Mouse (Mus musculus) T-cell, adult 2 months (primary cell): ENCODE measurements around the gene Tars2.
"Not testable (repeated sequence)": the region's sequence is repeated elsewhere in the genome, so short reads cannot be mapped to it uniquely, and the experiment has no call there.

Experiments used
- DNase-seq: peaks from one replicate; pipeline ENCODE4 v3.0.0; 2022; ENCODE audit warnings: low spot score

The Tars2 gene

DNA sequence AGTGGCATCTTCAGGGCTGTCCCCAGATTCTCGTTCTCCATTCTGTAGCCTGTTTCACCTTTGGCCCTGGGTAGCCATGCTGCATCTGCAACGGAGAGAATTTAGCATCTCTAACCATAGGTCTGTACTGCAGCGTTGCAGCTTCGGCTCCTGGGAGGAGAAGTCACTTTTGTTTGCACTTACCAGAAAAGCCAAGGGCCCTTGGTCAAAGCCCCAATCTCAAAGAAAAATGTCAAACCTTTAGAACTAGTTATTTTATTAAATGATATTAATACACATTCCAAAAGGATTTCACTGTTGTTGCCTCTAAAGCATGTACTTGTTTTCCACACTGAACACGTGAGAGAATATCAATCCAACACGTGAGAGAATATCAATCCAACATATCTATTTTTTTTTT lies at the start of gene Tars2:
Gene Tars2 (minus strand): TSS at position 101 of the 400 bp plus-strand sequence.
- DNase-seq, result no peak

DNA sequence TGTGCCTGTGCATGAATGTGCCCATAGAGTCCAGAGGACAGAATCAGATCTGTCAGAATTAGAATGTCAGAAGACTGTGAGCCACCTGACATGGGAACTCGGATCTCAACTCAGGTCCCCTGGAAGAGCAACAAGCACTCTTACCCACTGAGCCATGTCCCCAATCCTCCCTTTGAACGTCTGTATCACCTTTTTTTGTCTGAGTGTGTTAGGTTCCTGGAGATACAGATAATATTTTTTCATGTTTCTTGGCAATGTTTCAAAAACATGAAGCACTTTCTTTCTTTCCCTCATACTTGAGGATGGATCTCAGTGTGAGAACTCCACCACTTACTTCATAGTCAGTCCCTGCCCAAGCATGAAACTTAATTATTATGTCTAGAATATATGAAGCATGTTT lies 48.4 kb upstream of the Tars2 start:
- DNase-seq, result no peak

DNA sequence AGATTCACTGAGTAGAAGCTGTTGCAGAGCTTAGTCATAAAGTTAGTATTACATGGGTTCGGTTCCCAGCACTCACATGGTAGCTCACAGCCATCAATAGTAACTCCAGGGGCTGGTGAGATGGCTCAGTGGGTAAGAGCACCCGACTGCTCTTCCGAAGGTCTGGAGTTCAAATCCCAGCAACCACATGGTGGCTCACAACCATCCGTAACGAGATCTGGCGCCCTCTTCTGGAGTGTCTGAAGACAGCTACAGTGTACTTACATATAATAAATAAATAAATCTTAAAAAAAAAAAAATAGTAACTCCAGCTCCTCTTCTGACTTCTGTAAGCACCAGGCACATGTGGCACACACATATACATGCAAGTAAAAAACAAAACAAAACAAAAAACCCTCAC lies 47.6 kb upstream of the Tars2 start:
- DNase-seq, result not testable (repeated sequence)

DNA sequence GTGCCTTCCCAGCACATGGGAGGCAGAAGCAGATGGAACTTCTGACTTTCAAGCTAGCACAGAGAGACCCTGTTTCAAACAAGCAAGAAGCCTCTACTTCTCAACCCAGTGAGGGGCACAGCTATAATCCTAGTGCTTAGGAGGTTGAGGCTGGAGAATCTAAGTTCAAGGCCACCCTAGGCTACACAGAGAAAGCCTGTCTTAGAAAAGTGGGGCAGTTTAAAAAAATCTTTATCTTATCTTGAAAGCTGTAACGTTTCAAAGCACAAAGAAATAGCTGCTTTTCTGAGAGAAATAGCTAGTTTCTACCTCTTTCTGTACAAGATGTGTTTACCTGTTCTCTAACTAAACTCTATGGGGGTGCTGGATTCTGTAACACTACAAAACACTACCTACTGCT lies 46.7 kb upstream of the Tars2 start:
- DNase-seq, result no peak

DNA sequence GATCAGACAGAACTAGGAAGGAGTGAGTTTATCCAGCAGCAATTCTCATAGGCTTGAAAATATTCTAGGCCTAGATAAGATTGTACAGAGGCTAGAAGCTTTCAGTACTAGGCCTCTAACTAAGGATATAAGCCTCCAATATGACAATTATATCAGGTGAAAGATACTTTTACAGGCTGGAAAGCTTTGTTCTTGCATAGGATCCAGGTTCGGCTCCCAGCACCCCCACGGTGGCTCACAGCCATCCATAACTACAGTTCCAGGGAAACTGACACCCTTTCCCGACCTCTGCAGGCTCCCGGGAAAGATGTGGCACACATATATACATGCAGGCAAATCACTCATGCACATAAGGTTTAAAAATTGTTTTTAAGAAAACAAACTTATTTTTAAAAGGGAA lies 43.8 kb upstream of the Tars2 start:
- DNase-seq, result no peak

DNA sequence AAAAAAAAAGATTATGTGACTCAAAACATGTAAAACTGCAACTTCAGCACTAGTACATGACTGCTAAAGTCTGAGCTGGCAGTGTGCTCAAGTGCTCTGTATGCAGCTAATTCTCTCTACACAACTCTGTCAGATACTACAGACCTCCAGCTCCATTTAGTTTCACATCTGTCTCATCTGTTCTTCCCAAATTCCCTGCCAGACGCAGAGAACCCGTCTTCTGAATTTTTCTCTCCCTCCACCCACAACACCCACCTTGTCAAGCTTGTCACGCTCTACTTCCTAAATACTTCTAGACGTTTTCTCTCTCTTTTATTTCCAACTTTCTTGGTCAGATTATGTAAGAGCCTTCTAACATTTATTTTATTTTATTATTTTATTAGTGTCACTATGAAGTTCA lies 38.8 kb upstream of the Tars2 start:
- no peak for DNase-seq

DNA sequence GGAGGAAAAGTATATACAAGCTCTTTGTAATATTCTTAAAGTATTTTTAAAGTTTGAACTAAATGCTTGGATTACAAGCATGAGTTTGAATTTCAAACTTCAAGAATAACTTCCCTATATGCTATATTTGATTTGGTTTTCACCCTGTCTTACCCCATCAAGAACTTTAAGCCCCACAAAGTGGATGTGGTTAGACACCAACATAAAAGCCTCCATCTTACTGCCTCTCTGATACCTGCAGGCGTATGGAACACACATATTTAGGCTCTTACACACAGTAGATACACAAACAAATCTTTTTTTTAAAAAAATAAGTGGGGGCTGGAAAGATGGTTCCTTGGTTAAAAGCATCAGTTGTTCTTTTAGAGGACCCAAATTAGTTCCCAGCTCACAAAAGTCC lies 34.3 kb upstream of the Tars2 start:
- peak; percentile 31 for DNase-seq

DNA sequence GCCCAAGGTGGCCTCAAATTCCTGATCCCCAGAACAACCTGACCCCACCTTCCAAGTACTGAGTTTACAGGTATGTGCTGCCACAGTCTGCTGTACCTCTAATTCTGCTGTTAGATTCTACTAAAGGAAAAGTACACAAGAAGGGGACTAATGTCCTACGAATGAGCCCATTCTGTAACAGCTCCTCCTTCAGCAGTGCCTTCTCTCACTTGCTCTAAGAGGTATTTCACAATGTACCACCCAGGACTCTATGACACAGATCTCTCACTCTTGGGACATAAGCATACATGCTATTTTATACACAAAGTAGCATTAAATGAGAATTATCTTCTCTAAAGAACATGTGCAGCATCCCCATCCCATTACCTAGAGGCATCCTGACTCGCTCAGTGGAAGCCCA lies 33.7 kb upstream of the Tars2 start:
- no peak for DNase-seq

DNA sequence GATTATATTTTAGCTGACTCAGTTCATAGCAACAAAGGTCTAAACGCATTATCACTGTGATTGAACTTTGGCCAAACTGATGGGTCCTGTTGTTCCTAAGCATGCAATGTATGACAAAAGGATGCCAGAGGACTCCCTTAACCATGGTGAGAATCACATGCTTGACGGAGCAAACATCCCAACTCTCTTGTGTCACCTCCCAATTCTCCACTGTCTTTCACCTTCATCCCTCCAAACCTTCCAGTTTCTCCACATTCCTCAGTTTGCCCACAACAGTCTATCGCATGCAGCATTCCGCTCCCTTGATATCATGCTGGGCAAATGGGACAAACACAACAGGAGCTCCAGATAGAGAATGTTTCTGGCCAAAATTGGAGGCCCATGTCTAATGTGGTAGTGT lies 25.5 kb upstream of the Tars2 start:
- no peak for DNase-seq

DNA sequence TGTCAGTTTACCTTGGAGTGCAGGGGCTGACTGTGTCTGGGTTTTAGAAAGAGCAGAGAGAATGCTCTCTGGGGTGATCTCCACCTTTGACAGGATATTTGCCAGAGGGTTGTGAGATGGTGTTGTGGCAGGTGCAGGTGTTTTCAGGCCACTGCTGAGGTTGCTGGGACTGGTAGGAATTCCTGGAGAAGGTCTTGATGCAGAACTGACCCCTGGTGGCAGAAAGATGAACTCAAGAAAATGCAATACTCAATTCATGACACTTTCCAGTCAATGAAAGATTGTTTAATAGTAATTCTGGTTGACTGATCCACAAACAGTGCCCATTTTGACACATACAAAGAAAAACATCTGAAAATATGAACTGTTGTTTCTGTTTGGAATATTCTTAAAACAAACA lies 12.0 kb upstream of the Tars2 start:
- peak; percentile 59 for DNase-seq

DNA sequence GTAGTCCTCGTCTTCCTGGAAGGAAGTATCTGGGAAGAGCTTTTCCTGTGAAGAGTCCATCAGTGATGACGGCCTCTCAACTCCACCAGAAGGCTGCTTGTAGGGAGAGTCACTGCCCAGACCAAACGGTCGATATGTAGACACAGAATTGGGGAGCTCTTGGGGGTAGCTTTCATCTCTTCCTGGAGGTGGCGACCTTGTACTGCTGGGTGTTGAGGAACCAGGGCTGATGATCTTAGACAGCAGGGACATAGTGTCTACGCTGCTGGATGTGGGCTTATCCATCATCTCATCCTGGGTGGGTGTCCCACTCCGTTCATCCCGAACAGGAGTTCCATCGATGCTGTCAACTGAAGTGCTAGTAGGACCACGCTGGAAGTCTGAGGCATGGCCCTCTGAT lies 5.5 kb upstream of the Tars2 start:
- no peak for DNase-seq

DNA sequence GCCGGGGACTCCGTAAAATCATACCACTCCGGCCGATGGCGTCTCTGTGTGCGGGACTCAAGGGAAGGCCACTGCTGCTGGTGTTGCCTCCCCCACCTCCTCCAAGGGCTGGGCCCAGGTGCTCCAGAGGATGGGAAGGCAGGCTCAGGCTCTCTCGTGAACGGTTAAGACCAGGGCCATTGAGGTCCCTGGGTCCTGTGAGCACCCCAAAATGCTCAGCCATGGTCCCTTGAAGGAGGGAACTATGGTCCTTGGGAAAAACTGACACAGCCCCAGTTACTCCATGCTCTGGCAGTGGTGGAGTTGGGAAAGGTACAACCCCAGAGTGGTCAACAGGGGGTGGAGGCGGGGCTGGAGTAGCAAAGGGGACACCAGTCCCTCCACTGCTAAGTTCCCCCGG lies 3.8 kb upstream of the Tars2 start:
- DNase-seq, result no peak

DNA sequence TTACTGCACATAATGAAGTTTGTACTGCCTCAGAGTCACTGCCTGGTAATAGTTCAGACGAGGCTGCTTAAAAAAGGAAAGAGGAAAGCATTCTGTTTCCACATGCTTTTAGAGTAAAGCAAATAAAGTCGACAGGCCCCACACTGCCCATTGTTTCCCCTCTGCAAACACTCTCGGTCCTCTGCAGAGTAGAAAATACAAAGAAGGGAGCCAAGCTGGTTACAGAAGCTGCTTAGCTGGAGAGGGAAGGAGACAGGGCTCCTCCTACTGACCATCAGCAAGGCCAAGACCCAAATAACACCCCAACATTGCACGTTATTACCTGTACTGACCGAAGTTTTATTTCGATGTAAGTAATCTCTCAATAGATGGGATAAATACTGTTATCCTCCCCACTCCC lies 3.0 kb upstream of the Tars2 start:
- DNase-seq, result no peak

DNA sequence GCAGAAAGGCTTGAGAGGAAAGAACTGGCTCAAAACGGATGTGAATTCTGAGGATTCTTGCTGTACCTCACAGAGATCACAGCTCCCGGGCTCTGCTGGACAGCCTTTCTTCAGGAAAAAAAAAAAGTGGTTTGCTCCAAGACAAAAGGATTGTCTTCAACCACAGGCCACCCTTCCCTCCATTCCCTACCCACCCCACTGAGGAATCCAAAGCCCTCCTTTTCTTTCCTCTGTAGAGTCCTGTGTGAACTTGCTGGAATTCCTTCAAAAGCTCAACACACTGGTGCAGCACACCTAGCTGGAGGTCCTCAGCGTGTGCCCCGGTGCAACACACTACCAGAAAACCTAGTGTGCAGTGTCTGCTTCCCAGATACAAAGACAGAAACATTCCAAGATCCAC lies 1.8 kb upstream of the Tars2 start:
- no peak for DNase-seq

DNA sequence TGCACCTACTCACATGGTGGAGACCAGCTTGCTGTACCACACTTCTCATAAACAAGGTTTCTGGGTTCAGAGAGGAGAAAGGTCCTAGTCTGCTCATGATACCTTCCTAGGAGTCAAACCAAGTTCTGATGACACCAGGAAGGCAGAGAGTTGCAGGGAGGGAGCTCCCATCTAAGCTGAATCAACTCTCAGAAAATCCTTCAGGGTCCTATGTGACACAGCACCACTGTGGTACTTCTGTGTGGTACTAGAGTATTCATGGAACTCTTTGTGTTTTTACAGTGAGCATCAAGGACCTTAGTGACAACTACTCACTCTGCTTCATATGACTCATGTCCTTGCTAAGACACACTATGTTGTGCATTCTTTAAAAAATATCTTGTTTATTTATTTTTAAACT lies 650 bp upstream of the Tars2 start:
- DNase-seq, result no peak

DNA sequence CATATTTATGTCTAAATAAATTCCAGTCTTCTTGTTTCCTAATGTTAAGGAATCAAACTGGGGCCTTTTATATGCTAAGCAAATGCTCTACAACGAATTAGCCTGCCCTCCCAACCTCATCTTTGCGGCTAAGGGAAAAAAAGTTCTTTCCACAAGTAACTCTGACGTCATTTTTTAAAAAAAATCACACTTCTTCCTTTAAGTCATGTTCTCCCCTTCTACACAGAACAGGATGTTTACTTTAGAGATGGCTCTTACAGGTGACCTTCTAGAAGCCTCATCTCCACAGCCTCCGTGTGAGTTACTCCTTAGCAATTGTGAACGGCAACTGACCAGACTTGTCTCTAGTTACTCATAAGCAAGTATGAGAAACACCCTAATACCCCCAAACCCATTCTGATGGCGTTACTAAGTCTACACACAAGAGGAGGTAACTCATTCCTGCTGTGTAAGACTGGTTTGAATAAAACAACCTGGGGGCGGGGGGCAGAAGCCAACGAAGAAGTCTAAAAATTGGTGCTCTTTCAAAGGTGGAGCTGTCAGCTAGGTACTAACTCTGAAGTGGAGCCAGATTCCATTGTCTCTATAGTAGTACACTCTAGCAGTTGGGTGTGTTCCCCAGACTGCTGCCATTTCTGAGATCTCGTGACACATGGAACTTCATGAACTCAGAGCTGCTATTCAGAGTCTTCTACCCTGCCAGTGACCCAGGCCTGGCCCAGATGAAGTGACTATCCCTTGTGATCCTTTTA lies 1.4 kb downstream of the Tars2 start:
- peak; percentile 58 for DNase-seq

DNA sequence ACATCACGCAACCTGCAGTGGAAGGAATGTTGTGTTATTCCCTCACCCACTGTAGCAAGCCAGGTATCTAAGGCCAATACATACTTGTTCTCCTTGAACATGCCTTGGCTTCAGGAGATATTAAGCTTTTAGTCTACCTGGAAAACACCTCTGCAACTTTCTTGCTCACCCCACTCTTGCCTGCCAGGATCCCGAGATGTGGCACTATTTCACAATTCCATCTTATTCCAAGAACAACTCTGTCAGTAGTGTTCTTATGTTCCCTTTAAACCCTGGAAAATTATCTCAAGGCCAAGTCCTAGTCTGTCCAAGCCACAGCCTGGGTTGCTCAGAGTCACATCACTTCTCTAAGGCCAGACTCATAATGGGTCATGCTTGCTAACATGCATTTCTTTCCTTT lies 3.2 kb downstream of the Tars2 start:
- no peak for DNase-seq

DNA sequence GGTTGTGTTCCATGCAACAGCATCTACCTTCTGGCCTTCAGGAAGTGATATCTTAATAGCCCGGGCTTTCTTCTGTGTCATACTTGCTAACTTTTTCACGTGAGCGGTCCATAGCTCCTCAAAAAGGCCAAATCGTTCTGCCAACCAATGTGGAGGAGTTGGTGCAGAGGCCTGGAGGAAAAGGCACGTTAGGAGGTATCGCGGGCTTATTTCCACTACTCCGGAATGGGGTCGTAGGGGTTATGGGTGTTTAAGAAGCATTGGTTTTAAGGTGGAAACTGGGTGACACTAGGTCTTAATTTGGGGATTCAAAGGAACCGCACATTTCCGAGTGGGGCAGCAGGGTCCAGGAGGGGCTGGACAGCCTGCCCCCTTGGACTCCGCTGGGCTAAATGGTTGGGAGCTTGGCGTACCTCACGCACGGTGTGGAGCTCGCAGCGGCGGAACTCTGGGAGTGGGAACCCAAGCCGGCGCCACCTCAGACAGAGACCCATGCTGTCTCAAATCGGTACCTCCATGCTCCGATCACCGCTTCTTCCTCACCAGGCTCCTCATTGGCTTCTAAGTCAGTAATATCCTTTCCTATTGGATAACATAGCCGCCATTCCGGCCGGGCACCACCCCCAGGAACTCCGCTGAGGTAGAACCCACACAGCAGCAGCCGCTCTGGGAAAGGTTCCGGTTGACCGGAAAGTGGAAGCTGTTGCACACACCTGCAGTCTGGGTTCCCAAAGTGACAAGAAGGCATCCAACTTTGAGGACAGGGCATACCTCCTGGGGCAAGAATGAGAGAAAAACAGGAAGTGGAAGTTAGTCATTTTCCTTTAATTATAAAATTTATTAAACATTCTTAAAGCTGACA lies 5.4 kb downstream of the Tars2 start:
- peak; percentile 89 for DNase-seq

DNA sequence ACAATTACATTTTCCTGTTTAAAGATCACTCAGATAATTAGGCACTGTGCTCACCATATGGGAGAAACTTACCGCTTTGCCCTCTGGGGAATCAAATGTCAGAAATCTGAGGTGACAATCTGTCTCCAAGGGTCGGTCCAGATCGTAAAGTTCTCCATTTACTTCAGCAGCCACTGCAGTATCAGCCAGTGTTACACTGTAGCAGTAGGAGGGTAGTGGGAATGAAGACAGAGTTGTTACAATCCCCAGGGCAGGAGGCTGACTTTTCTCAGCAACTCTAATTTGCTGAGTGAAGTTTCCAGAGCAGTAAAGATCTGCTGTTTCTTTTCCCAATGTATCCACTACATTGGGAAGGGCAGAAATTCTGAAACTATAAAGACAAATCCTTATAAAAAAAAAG lies 7.1 kb downstream of the Tars2 start:
- DNase-seq, result no peak

DNA sequence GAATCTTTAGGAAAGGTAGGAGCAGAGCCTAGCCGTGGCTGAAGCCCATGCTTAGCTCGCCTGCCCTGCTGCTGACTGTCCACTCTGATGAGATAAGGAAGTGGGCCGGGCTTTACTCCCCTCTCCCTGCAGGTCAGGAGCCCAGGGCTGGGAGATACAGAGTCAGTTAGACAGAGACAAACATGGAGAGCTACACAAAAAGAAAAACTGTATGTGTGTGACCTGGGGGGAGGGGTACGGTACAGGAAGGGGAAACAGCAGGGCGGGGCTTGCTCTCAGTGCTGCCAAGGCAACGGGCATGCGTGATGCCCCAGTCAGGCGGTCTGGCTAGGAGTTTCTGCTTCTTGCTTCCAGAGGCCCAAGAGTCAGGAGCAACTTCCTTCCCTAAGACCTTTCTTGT lies 19.6 kb downstream of the Tars2 start:
- DNase-seq, result peak; percentile 55

DNA sequence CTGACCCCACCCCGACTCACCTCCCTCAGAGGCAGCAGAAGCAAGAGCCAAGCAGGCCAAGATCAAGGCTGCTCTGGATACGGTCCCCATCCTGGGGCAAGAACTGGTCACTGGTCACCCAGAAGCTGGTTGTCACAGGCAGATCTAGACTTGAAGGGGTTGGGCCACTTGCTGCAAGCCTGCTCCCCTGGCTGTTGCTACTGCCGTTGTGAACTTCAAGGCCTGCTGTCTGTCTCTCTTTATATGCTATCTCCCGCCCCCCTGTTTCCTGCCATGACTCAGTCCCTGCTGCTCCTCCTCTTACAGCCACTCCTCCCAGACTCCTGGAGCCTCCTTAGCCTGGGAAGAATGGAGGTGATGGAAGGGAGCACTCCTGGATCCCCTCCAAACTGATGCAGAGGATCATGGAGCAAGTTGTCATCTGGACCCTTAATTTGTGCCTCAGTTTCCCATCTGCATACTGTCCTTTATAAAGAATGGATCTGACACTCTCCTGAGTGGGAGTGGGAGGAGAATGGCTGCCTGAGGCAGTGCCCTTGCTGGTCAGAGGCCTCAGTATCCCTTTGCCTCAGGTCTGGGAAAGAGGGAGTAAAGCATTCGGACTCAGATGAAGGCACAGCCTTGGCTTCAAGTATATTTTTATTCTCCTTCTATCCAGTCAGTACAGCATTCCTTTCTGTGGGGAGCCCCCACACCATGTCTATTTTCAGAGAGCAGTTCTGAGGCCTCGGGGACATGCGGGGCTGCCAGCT lies 20.5 kb downstream of the Tars2 start, which contains the start of gene Ecm1:
Gene Ecm1 (minus strand): TSS at position 217 of the 752 bp plus-strand sequence.
- peak; percentile 63 for DNase-seq

DNA sequence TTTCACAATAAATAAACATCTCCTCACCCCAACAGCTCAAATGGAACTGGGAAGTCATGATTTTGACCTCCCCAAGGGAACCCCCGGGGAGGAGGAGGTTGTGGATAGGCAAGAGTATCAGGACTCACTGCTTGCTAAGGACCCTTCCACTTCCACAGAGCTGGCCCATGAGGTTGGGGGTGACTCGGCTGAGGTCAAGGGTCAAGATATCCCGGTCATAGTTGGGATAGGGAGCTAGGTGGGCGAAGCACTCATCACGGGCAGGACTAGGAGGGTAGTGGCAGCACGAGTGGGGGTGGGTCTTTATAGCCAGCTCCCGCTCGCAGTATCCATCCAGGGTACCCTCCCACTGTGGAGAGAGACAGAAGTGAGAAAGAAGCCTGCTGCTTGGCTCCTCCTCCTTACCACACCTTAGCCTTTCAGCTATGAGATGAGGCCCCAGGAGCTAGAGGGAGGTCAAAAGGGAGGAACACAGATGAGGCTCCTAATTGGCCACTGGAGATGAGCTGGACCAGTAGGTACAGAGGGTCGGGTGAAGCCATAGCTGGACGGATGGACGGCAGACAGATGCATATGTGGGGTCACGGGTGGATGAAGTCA lies 24.8 kb downstream of the Tars2 start:
- no peak for DNase-seq
